Mouse (Mus musculus) MEL (cell line): Measurements from ENCODE around the gene Aaas. TPM values are rescaled to one million over a fixed set of nuclear protein-coding genes. Genes with fewer than 3 reads are reported as not detected.

ENCODE experiments used
- DNase-seq: peaks from one replicate; pipeline ENCODE4 v3.0.0; 2011; ENCODE audit warnings: low read depth, low spot score
- H3K27ac ChIP-seq: 2 replicates; pipeline ENCODE4 v1.5.1; 2012; ENCODE audit warnings: low read depth, mild to moderate bottlenecking, control low read depth, low read length, moderate library complexity; ENCODE audit not compliant: control insufficient read depth
- H3K27me3 ChIP-seq, 2 experiments: fragments of 150-350 bp in 1 of 2; sonication (generic) in 1 of 2; 2 replicates each; pipeline ENCODE4 v1.6.1; 2012; ENCODE audit warnings: low read length in 2 of 2, mild to moderate bottlenecking in 2 of 2, improper control_type of control experiment in 1 of 2, moderate library complexity in 1 of 2; ENCODE audit not compliant: insufficient read depth in 2 of 2, control insufficient read depth in 1 of 2
- H3K36me3 ChIP-seq, 2 experiments: 2 replicates each; pipeline ENCODE4 v1.6.1; 2012 to 2014; ENCODE audit warnings: low read length in 2 of 2, improper control_type of control experiment in 1 of 2, inconsistent platforms in 1 of 2, mild to moderate bottlenecking in 1 of 2; ENCODE audit not compliant: insufficient read depth in 2 of 2, control insufficient read depth in 1 of 2
- H3K4me1 ChIP-seq, 2 experiments: fragments of 150-350 bp in 1 of 2; sonication (generic) in 1 of 2; 2 replicates each; pipeline ENCODE4 v1.6.1; 2012; ENCODE audit warnings: low read length in 2 of 2, improper control_type of control experiment in 1 of 2, mild to moderate bottlenecking in 1 of 2; ENCODE audit not compliant: insufficient read depth in 2 of 2, control insufficient read depth in 1 of 2
- H3K4me3 ChIP-seq, 2 experiments: fragments of 150-350 bp in 1 of 2; sonication (generic) in 1 of 2; 2 replicates each; pipeline ENCODE4 v1.5.1; 2012; ENCODE audit warnings: low read depth in 2 of 2, low read length in 2 of 2, mild to moderate bottlenecking in 2 of 2, moderate library complexity in 2 of 2, control low read depth in 1 of 2, improper control_type of control experiment in 1 of 2; ENCODE audit not compliant: control insufficient read depth in 1 of 2, insufficient read depth in 1 of 2
- H3K79me2 ChIP-seq: 2 replicates; pipeline ENCODE4 v1.6.1; 2012; ENCODE audit warnings: mild to moderate bottlenecking, low read length, moderate library complexity; ENCODE audit not compliant: control insufficient read depth, poor library complexity, insufficient read depth
- H3K9ac ChIP-seq: 2 replicates; pipeline ENCODE4 v1.6.1; 2012; ENCODE audit warnings: low read depth, mild to moderate bottlenecking, control low read depth, low read length, moderate library complexity; ENCODE audit not compliant: control insufficient read depth, poor library complexity, severe bottlenecking
- H3K9me3 ChIP-seq: fragments of 150-350 bp; sonication (generic); replicated peaks from 2 replicates; pipeline ENCODE4 v1.6.1; 2012; ENCODE audit warnings: mild to moderate bottlenecking, low read length, improper control_type of control experiment, moderate library complexity; ENCODE audit not compliant: insufficient read depth
- CHD1 ChIP-seq: IDR thresholded peaks from 2 replicates; pipeline ENCODE4 v1.6.1; 2012; ENCODE audit warnings: low read depth, mild to moderate bottlenecking, inconsistent platforms, low read length, improper control_type of control experiment
- CTCF ChIP-seq, 3 experiments: IDR thresholded peaks in 2 of 3; conservative IDR thresholded peaks in 1 of 3; 2 replicates each; pipeline ENCODE4 v1.5.1; 2011 to 2012; ENCODE audit warnings: low read length in 3 of 3, low read depth in 2 of 3, mild to moderate bottlenecking in 2 of 3, improper control_type of control experiment in 1 of 3, inconsistent platforms in 1 of 3, mixed read lengths in 1 of 3, moderate library complexity in 1 of 3; ENCODE audit not compliant: control insufficient read depth in 1 of 3, insufficient read depth in 1 of 3, poor library complexity in 1 of 3, severe bottlenecking in 1 of 3
- ELF1 ChIP-seq: IDR thresholded peaks from 2 replicates; pipeline ENCODE4 v1.6.1; 2014; ENCODE audit warnings: low read depth, mild to moderate bottlenecking, inconsistent platforms, low read length, improper control_type of control experiment, moderate library complexity
- EP300 ChIP-seq, 2 experiments: IDR thresholded peaks; 2 replicates each; pipeline ENCODE4 v1.6.1; 2011; ENCODE audit warnings: improper control_type of control experiment in 2 of 2, low read length in 2 of 2, low read depth in 1 of 2, mild to moderate bottlenecking in 1 of 2
- ETS1 ChIP-seq: IDR thresholded peaks from 2 replicates; pipeline ENCODE4 v1.6.1; 2012; ENCODE audit warnings: low read depth, mild to moderate bottlenecking, inconsistent platforms, low read length, improper control_type of control experiment, moderate library complexity
- GABPA ChIP-seq: IDR thresholded peaks from 2 replicates; pipeline ENCODE4 v1.6.1; 2012; ENCODE audit warnings: low read depth, mild to moderate bottlenecking, inconsistent platforms, low read length, improper control_type of control experiment, moderate library complexity
- GATA1 ChIP-seq: IDR thresholded peaks from 2 replicates; pipeline ENCODE4 v1.6.1; 2011; ENCODE audit warnings: low read depth, low read length, improper control_type of control experiment
- HCFC1 ChIP-seq: IDR thresholded peaks from 2 replicates; pipeline ENCODE4 v1.6.1; 2012; ENCODE audit warnings: low read depth, mild to moderate bottlenecking, inconsistent platforms, low read length, improper control_type of control experiment, moderate library complexity
- KAT2A ChIP-seq: conservative IDR thresholded peaks from 2 replicates; pipeline ENCODE4 v1.6.1; 2012; ENCODE audit warnings: low read depth, low read length, improper control_type of control experiment, inconsistent platforms
- MAFK ChIP-seq: IDR thresholded peaks from 2 replicates; pipeline ENCODE4 v1.6.1; 2011; ENCODE audit warnings: low read depth, mild to moderate bottlenecking, low read length, improper control_type of control experiment, borderline replicate concordance
- MAZ ChIP-seq: IDR thresholded peaks from 2 replicates; pipeline ENCODE4 v1.6.1; 2012; ENCODE audit warnings: low read depth, mild to moderate bottlenecking, inconsistent platforms, low read length, improper control_type of control experiment
- MEF2A ChIP-seq: IDR thresholded peaks from 2 replicates; pipeline ENCODE4 v1.6.1; 2014; ENCODE audit warnings: low read depth, mild to moderate bottlenecking, inconsistent platforms, low read length, improper control_type of control experiment; ENCODE audit not compliant: poor library complexity, insufficient replicate concordance, severe bottlenecking; ENCODE audit errors: extremely low read depth
- MXI1 ChIP-seq: IDR thresholded peaks from 2 replicates; pipeline ENCODE4 v1.6.1; 2011; ENCODE audit warnings: mild to moderate bottlenecking, low read depth, low read length, improper control_type of control experiment
- MYB ChIP-seq: IDR thresholded peaks from 2 replicates; pipeline ENCODE4 v1.6.1; 2011; ENCODE audit warnings: mild to moderate bottlenecking, low read depth, low read length, improper control_type of control experiment
- NELFE ChIP-seq: IDR thresholded peaks from 2 replicates; pipeline ENCODE4 v1.6.1; 2011; ENCODE audit warnings: low read depth, low read length, improper control_type of control experiment
- NRF1 ChIP-seq: IDR thresholded peaks from 2 replicates; pipeline ENCODE4 v1.6.1; 2014; ENCODE audit warnings: low read depth, mild to moderate bottlenecking, inconsistent platforms, low read length, improper control_type of control experiment, moderate library complexity; ENCODE audit not compliant: poor library complexity, insufficient read depth, severe bottlenecking
- POLR2AphosphoS2 ChIP-seq: IDR thresholded peaks from 2 replicates; pipeline ENCODE4 v1.6.1; 2011; ENCODE audit warnings: low read length, improper control_type of control experiment
- POLR2AphosphoS5 ChIP-seq: IDR thresholded peaks from 2 replicates; pipeline ENCODE4 v1.6.1; 2012; ENCODE audit warnings: low read depth, borderline replicate concordance, mild to moderate bottlenecking, inconsistent platforms, low read length, moderate library complexity, mixed read lengths
- RCOR1 ChIP-seq: IDR thresholded peaks from 2 replicates; pipeline ENCODE4 v1.6.1; 2012; ENCODE audit warnings: low read depth, mild to moderate bottlenecking, inconsistent platforms, low read length, improper control_type of control experiment
- SIN3A ChIP-seq: IDR thresholded peaks from 2 replicates; pipeline ENCODE4 v1.6.1; 2012; ENCODE audit warnings: low read length, improper control_type of control experiment, inconsistent platforms
- SMC3 ChIP-seq: IDR thresholded peaks from 2 replicates; pipeline ENCODE4 v1.6.1; 2011; ENCODE audit warnings: low read depth, low read length, improper control_type of control experiment
- TBP ChIP-seq: IDR thresholded peaks from 2 replicates; pipeline ENCODE4 v1.8.0; 2011; ENCODE audit warnings: low read depth, low read length, improper control_type of control experiment
- TCF12 ChIP-seq: IDR thresholded peaks from 2 replicates; pipeline ENCODE4 v1.6.1; 2014; ENCODE audit warnings: low read depth, mild to moderate bottlenecking, inconsistent platforms, low read length, improper control_type of control experiment, moderate library complexity
- UBTF ChIP-seq: IDR thresholded peaks from 2 replicates; pipeline ENCODE4 v1.6.1; 2012; ENCODE audit warnings: low read depth, mild to moderate bottlenecking, inconsistent platforms, low read length, improper control_type of control experiment, moderate library complexity, borderline replicate concordance; ENCODE audit not compliant: insufficient read depth
- USF1 ChIP-seq: IDR thresholded peaks from 2 replicates; pipeline ENCODE4 v1.6.1; 2014; ENCODE audit warnings: low read depth, mild to moderate bottlenecking, inconsistent platforms, low read length, improper control_type of control experiment, moderate library complexity
- ZC3H11A ChIP-seq: IDR thresholded peaks from 2 replicates; pipeline ENCODE4 v1.6.1; 2012; ENCODE audit warnings: low read depth, mild to moderate bottlenecking, inconsistent platforms, low read length, improper control_type of control experiment
- ZNF384 ChIP-seq: IDR thresholded peaks from 2 replicates; pipeline ENCODE4 v1.6.1; 2012; ENCODE audit warnings: low read depth, mild to moderate bottlenecking, inconsistent platforms, low read length, improper control_type of control experiment
- polyA plus RNA-seq, 2 experiments: library from polyadenylated mRNA; stranded (reverse) in 1 of 2; unstranded in 1 of 2; fragments of >175 nt in 1 of 2; fragments of >200 nt in 1 of 2; gene quantifications; 2 replicates each; pipeline versions ENCODE4 v1.2.1 to v1.2.4; 2012; ENCODE audit warnings: low replicate concordance in 2 of 2, low read depth in 1 of 2; ENCODE audit not compliant: insufficient read length in 2 of 2, insufficient read depth in 1 of 2, missing spikeins in 1 of 2
- total RNA-seq: library from RNA; depleted of rRNA; stranded (reverse); fragments of 300-350 nt; gene quantifications from 2 replicates; pipeline ENCODE4 v1.2.3, GENCODE M21; 2012

The Aaas gene
- total and polyA plus RNA-seq, 3 experiments = 48.7 to 205 TPM; not detected in 1

DNA sequence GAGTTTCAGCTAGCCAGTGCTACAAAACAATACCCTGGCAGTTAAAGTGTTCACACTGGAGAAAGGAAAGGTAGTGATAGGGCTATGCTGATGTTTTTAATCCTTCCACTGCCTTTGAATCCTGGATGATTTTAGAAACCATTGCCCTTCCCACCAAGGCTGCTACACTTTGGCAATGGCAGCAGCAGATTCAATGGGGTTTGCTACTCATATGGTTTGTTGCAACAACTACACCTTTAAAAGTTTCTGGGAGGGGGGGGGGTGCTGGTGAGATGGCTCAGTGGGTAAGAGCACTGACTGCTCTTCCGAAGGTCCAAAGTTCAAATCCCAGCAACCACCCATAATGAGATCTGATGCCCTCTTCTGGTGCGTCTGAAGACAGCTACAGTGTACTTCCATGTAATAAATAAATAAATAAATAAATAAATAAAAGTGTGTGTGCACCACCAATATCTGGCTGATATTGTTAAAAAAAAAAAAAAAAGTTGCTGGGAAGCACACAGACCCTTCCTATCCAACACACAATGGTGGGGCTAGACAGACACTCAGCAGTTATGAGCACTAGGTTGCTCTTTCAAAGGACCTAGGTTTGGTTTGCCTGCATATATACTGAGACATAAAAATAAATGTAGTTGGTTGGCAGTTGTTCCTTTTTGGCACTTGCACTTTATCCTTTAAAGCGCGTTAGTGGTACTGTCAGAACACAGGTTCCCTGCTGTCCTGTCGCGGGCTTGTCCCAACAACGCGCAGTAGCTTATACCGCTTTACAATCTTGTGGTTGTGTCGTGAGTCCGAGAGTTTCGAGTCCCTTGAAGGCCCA is 25.7 kb downstream of the Aaas start:
- Histone ChIP-seq H3K9ac (peak overlapping the region; percentile 72), H3K36me3 (peaks cover 2 to 6% of the 10 kb centered on the region in 2 experiments; a peak in 3 of 4 replicates), H3K9me3 (no peaks in the 10 kb centered on the region), H3K4me3 (peak overlapping the region; percentile 68 to 77), H3K79me2 (peaks cover 12% of the 10 kb centered on the region), H3K27me3 (no peaks in the 10 kb centered on the region), H3K27ac (peak overlapping the region; percentile 73), H3K4me1 (peaks cover 4 to 7% of the 10 kb centered on the region in 2 experiments; a peak in 3 of 4 replicates)
- peak; percentile 81 for DNase-seq
- TF ChIP-seq CTCF (IDR thresholded peaks at IDR 0.05 in 2 of 3, conservative IDR thresholded peaks at IDR 0.05 in 1 of 3; ENCODE audit: control insufficient read depth in 1 of 3, insufficient read depth in 1 of 3, low read depth in 2 of 3, low read length in 3 of 3, poor library complexity in 1 of 3, severe bottlenecking in 1 of 3) = peak in 1 of 3 experiments; percentile 4; a peak in 1 of 6 replicates
- no peak for TF ChIP-seq GABPA
- no peak for TF ChIP-seq ZC3H11A
- TF ChIP-seq MAZ = peak; percentile 59
- no peak for TF ChIP-seq HCFC1
- TF ChIP-seq NRF1 = no peak
- no peak for TF ChIP-seq MYB
- TF ChIP-seq RCOR1 = no peak
- no peak for TF ChIP-seq EP300 (IDR thresholded peaks at IDR 0.05; ENCODE audit: low read depth in 1 of 2, low read length in 2 of 2)
- peak; percentile 98 for TF ChIP-seq TBP
- TF ChIP-seq MEF2A = no peak
- TF ChIP-seq ELF1 = no peak
- peak; percentile 18; the same call in 1 of the 2 replicates for TF ChIP-seq SMC3
- no peak for TF ChIP-seq GATA1
- TF ChIP-seq CHD1 = 0 out of 2 replicates have a peak, but pooled peaks have one; percentile 41
- 0 out of 2 replicates have a peak, but pooled peaks have one; percentile 16 for TF ChIP-seq NELFE
- no peak for TF ChIP-seq USF1
- TF ChIP-seq MXI1 = peak; percentile 51; the same call in 1 of the 2 replicates
- peak; percentile 90 for TF ChIP-seq ZNF384
- no peak for TF ChIP-seq KAT2A
- peak; percentile 52 for TF ChIP-seq POLR2AphosphoS2
- no peak for TF ChIP-seq UBTF
- 0 out of 2 replicates have a peak, but pooled peaks have one; percentile 12 for TF ChIP-seq TCF12
- 0 out of 2 replicates have a peak, but pooled peaks have one; percentile 54 for TF ChIP-seq MAFK
- 0 out of 2 replicates have a peak, but pooled peaks have one; percentile 18 for TF ChIP-seq ETS1
- TF ChIP-seq POLR2AphosphoS5 = 0 out of 2 replicates have a peak, but pooled peaks have one; percentile 25
- TF ChIP-seq SIN3A = no peak; the same call in none of the 2 replicates
